Mouse (Mus musculus) liver, postnatal 0 days (tissue): ENCODE results near the gene Rab29. TPM values are rescaled to one million over a fixed set of nuclear protein-coding genes. Genes with fewer than 3 reads are reported as not detected.

Experiments used
- ATAC-seq: fragments of 200-750 bp; cut with Nextera tagmentation; 2 replicates; pipeline ENCODE4 v1.8.0; 2017; ENCODE audit warnings: mild to moderate bottlenecking, moderate library complexity
- DNase-seq: peaks from one replicate; pipeline ENCODE4 v3.0.0-alpha.2; 2016
- H3K27ac ChIP-seq: fragments of 300-500 bp; sonication (generic); 2 replicates; pipeline ENCODE4 v1.5.1; 2014; ENCODE audit warnings: antibody characterized with exemption, moderate library complexity, mild to moderate bottlenecking, low read depth
- H3K27me3 ChIP-seq: fragments of 300-500 bp; sonication (generic); 2 replicates; pipeline ENCODE4 v1.6.1; 2014; ENCODE audit warnings: low read length, control low read depth, mixed read lengths; ENCODE audit not compliant: insufficient read depth
- H3K36me3 ChIP-seq: fragments of 300-500 bp; sonication (generic); replicated peaks from 2 replicates; pipeline ENCODE4 v1.6.1; 2014; ENCODE audit warnings: mild to moderate bottlenecking, control low read depth, low read length, moderate library complexity, mixed read lengths; ENCODE audit not compliant: insufficient read depth
- H3K4me1 ChIP-seq: fragments of 300-500 bp; sonication (generic); 2 replicates; pipeline ENCODE4 v1.6.1; 2014; ENCODE audit warnings: antibody characterized with exemption, mild to moderate bottlenecking, control low read depth; ENCODE audit not compliant: insufficient read depth
- H3K4me2 ChIP-seq: fragments of 300-500 bp; sonication (generic); 2 replicates; pipeline ENCODE4 v1.6.1; 2014; ENCODE audit warnings: low read depth, mild to moderate bottlenecking, low read length, moderate library complexity, mixed read lengths
- H3K4me3 ChIP-seq: fragments of 300-500 bp; sonication (generic); 2 replicates; pipeline ENCODE4 v1.5.1; 2014; ENCODE audit warnings: low read depth, low read length
- H3K9ac ChIP-seq: fragments of 300-500 bp; sonication (generic); replicated peaks from 2 replicates; pipeline ENCODE4 v1.6.1; 2014; ENCODE audit warnings: mild to moderate bottlenecking, moderate library complexity
- H3K9me3 ChIP-seq: fragments of 300-500 bp; sonication (generic); 2 replicates; pipeline ENCODE4 v1.6.1; 2016; ENCODE audit warnings: mild to moderate bottlenecking, control low read depth, low read length, mixed read lengths
- CTCF ChIP-seq: sonication (generic); IDR thresholded peaks from 2 replicates; pipeline ENCODE4 v1.5.1; 2016; ENCODE audit warnings: antibody characterized with exemption, low read depth
- EP300 ChIP-seq: IDR thresholded peaks from 2 replicates; pipeline ENCODE4 v1.6.1; 2016; ENCODE audit warnings: antibody characterized with exemption, low read depth, mild to moderate bottlenecking
- WGBS: fragments of 180-500 bp; shearing (Covaris S2); extraction: QIAGEN DNeasy Blood & Tissue Kit; methylation state at CpG from one replicate; pipeline ENCODE4 v1.1.7; 2014; ENCODE audit not compliant: insufficient replicate concordance; 5-methylcytosine and 5-hydroxymethylcytosine counted together
- polyA plus RNA-seq: library from polyadenylated mRNA; unstranded; fragments of >200 nt; fragmentation: Nextera tagmentation; extraction: Ambion mirVana; gene quantifications from 2 replicates; pipeline ENCODE4 v1.2.1, GENCODE M21; 2015

Gene Rab29
- polyA plus RNA-seq, 1 experiment from 2014 or later: 9.0 TPM

- DNase-seq (no peak), ATAC-seq (no peak)
- H3K27ac ChIP-seq: no peak overlapping the region
- peaks cover 12% of the 10 kb centered on the region for H3K4me1 ChIP-seq
- H3K4me2 ChIP-seq: no peak overlapping the region
- no peaks in the 10 kb centered on the region for H3K36me3 ChIP-seq
- WGBS: 83% methylated on average over 11 of the region's 11 CpGs
- no peak overlapping the region for H3K4me3 ChIP-seq
- TF ChIP-seq EP300 (no peak), CTCF (no peak)
- H3K27me3 ChIP-seq: no peaks in the 10 kb centered on the region
- no peaks in the 10 kb centered on the region for H3K9me3 ChIP-seq
- H3K9ac ChIP-seq: no peak overlapping the region
These were observed 42.4 kb upstream of the Rab29 start for GRCm38 (mm10) chr1:131824528-131825181.

GRCm38 (mm10) chr1:131827207-131827786, 39.7 kb upstream of the Rab29 start, which contains the start of gene Slc41a1:
Slc41a1 (plus strand) TSS chr1:131827493.
- peak within 1 kb of the TSS; percentile 88 for H3K4me2 ChIP-seq
- no peaks in the 10 kb centered on the region for H3K27me3 ChIP-seq
- peak within 1 kb of the TSS; percentile 11 for H3K27ac ChIP-seq
- 3% methylated on average over 25 of the region's 25 CpGs for WGBS
- H3K36me3 ChIP-seq: no peaks in the 10 kb centered on the region
- peak within 1 kb of the TSS; percentile 58 for H3K4me3 ChIP-seq
- peak; percentile 43 for ATAC-seq
- TF ChIP-seq EP300 (no peak), CTCF (no peak)
- H3K9ac ChIP-seq: peak within 1 kb of the TSS; percentile 63
- H3K9me3 ChIP-seq: no peaks in the 10 kb centered on the region
- DNase-seq: no peak
- H3K4me1 ChIP-seq: peaks cover 12% of the 10 kb centered on the region

GRCm38 (mm10) chr1:131827787-131828258, 39.2 kb upstream of the Rab29 start:
- peak overlapping the region; percentile 63 for H3K9ac ChIP-seq
- WGBS: 1% methylated on average over 30 of the region's 36 CpGs
- H3K27me3 ChIP-seq: no peaks in the 10 kb centered on the region
- H3K4me3 ChIP-seq: peak overlapping the region; percentile 58
- H3K9me3 ChIP-seq: no peaks in the 10 kb centered on the region
- no peaks in the 10 kb centered on the region for H3K36me3 ChIP-seq
- peak overlapping the region; percentile 88 for H3K4me2 ChIP-seq
- peaks cover 12% of the 10 kb centered on the region for H3K4me1 ChIP-seq
- peak overlapping the region; percentile 11 for H3K27ac ChIP-seq
- TF ChIP-seq CTCF: no peak
- peak; percentile 8; the same call in 1 of the 2 replicates for TF ChIP-seq EP300
- DNase-seq (peak; percentile 95), ATAC-seq (peak; percentile 95)

- H3K4me2 ChIP-seq: peak overlapping the region; percentile 88
- no peak for TF ChIP-seq CTCF
- no peak for TF ChIP-seq EP300
- no peaks in the 10 kb centered on the region for H3K9me3 ChIP-seq
- peak overlapping the region; percentile 63 for H3K9ac ChIP-seq
- peak overlapping the region; percentile 11 for H3K27ac ChIP-seq
- no peaks in the 10 kb centered on the region for H3K27me3 ChIP-seq
- ATAC-seq (peak; percentile 51), DNase-seq (no peak)
- peaks cover 12% of the 10 kb centered on the region for H3K4me1 ChIP-seq
- no peaks in the 10 kb centered on the region for H3K36me3 ChIP-seq
- peak overlapping the region; percentile 58 for H3K4me3 ChIP-seq
- 4% methylated on average over 20 of the region's 22 CpGs for WGBS
These were observed 38.5 kb upstream of the Rab29 start for GRCm38 (mm10) chr1:131828297-131829126.

GRCm38 (mm10) chr1:131829279-131829678, 37.7 kb upstream of the Rab29 start:
- no peak for DNase-seq
- Histone ChIP-seq H3K27ac (no peak overlapping the region), H3K4me1 (peaks cover 12% of the 10 kb centered on the region), H3K4me2 (peak overlapping the region; percentile 88), H3K9me3 (no peaks in the 10 kb centered on the region), H3K27me3 (no peaks in the 10 kb centered on the region), H3K9ac (no peak overlapping the region), H3K4me3 (no peak overlapping the region), H3K36me3 (no peaks in the 10 kb centered on the region)
- no peak for TF ChIP-seq CTCF
- no peak for TF ChIP-seq EP300
- ATAC-seq: no peak
- WGBS: 48% methylated on average over 5 of the region's 5 CpGs

GRCm38 (mm10) chr1:131830561-131830960, 36.5 kb upstream of the Rab29 start:
- Histone ChIP-seq H3K36me3 (no peaks in the 10 kb centered on the region), H3K4me2 (no peak overlapping the region), H3K4me3 (no peak overlapping the region), H3K27ac (no peak overlapping the region), H3K9me3 (no peaks in the 10 kb centered on the region), H3K27me3 (no peaks in the 10 kb centered on the region), H3K9ac (no peak overlapping the region), H3K4me1 (peaks cover 12% of the 10 kb centered on the region)
- DNase-seq (no peak), ATAC-seq (no peak)
- 85% methylated on average over 15 of the region's 15 CpGs for WGBS
- TF ChIP-seq CTCF (no peak), EP300 (no peak)
